Mouse (Mus musculus) heart, adult 10 weeks (tissue): Measurements from ENCODE around the gene C1qtnf5. TPM values are rescaled to one million over a fixed set of nuclear protein-coding genes. Genes with fewer than 3 reads are reported as not detected.

Source experiments
- polyA plus RNA-seq: library from polyadenylated mRNA; stranded (reverse); fragments of 350-450 nt; fragmentation: Illumina TruSeq; extraction: RNeasy Lipid Tissue Mini Kit (QIAGEN cat#74804); gene quantifications from one replicate; pipeline ENCODE4 v1.2.3, GENCODE M21; 2014; ENCODE audit warnings: low read depth, low replicate concordance

The C1qtnf5 gene
- 5.8 TPM for polyA plus RNA-seq

GRCm38 (mm10) chr9:44107110-44107509 lies at the start of gene C1qtnf5:
C1qtnf5 (plus strand) TSS chr9:44107245.

GRCm38 (mm10) chr9:44066785-44067225 lies 40.2 kb upstream of the C1qtnf5 start, which contains the start of gene Usp2:
Usp2 (plus strand) TSS chr9:44067021.

GRCm38 (mm10) chr9:44101490-44101889 lies 5.6 kb upstream of the C1qtnf5 start, which contains the start of gene Mfrp:
Mfrp (plus strand) TSS chr9:44101729.

GRCm38 (mm10) chr9:44113105-44113789 lies 6.2 kb downstream of the C1qtnf5 start, which contains the start of the genes Gm49380 and Rnf26:
Gm49380 (minus strand) TSS chr9:44113500.
Rnf26 (minus strand) TSS chr9:44113517.

GRCm38 (mm10) chr9:44134101-44134850 lies 27.2 kb downstream of the C1qtnf5 start, which contains the start of gene Mcam:
Mcam (plus strand) TSS chr9:44134469.

Other genes starting within 250 kb of the C1qtnf5 start
- gene Thy1, start 63.9 kb upstream of the C1qtnf5 start, polyA plus RNA-seq = 18.9 TPM
- 58.5 TPM for gene Usp2, start 40.2 kb upstream of the C1qtnf5 start, polyA plus RNA-seq
- not detected for gene Mfrp, start 5.5 kb upstream of the C1qtnf5 start, polyA plus RNA-seq
- gene Gm49380, start 6.3 kb downstream of the C1qtnf5 start, polyA plus RNA-seq = 0.18 TPM
- gene Rnf26, start 6.3 kb downstream of the C1qtnf5 start, polyA plus RNA-seq = 5.6 TPM
- 45.0 TPM for gene Mcam, start 27.2 kb downstream of the C1qtnf5 start, polyA plus RNA-seq
- gene Cbl, start 126.8 kb downstream of the C1qtnf5 start, polyA plus RNA-seq = 9.4 TPM
- not detected for gene Ccdc153, start 133.4 kb downstream of the C1qtnf5 start, polyA plus RNA-seq
- 2.5 TPM for gene Pdzd3, start 144.2 kb downstream of the C1qtnf5 start, polyA plus RNA-seq
- gene Nlrx1, start 161.4 kb downstream of the C1qtnf5 start, polyA plus RNA-seq = 13.5 TPM
- 0.47 TPM for gene Abcg4, start 181.4 kb downstream of the C1qtnf5 start, polyA plus RNA-seq
- 7.7 TPM for gene Hinfp, start 198.4 kb downstream of the C1qtnf5 start, polyA plus RNA-seq
- 16.3 TPM for gene C2cd2l, start 213.0 kb downstream of the C1qtnf5 start, polyA plus RNA-seq
- 17.7 TPM for gene Dpagt1, start 218.8 kb downstream of the C1qtnf5 start, polyA plus RNA-seq
- gene H2afx, start 227.4 kb downstream of the C1qtnf5 start, polyA plus RNA-seq = 8.9 TPM
- gene Hmbs, start 237.0 kb downstream of the C1qtnf5 start, polyA plus RNA-seq = 44.7 TPM